Mouse (Mus musculus) hindbrain, postnatal 0 days (tissue): ENCODE results near the gene Bnip3. TPM values are rescaled to one million over a fixed set of nuclear protein-coding genes. Genes with fewer than 3 reads are reported as not detected.

Experiments
- ATAC-seq: fragments of 200-750 bp; cut with Nextera tagmentation; 2 replicates; pipeline ENCODE4 v1.8.0; 2017; ENCODE audit warnings: mild to moderate bottlenecking, moderate TSS enrichment, moderate library complexity
- DNase-seq: peaks from one replicate; pipeline ENCODE4 v3.0.0-alpha.2; 2015; ENCODE audit warnings: low spot score
- H3K27ac ChIP-seq: fragments of 300-500 bp; sonication (generic); 2 replicates; pipeline ENCODE4 v1.5.1; 2014; ENCODE audit warnings: mild to moderate bottlenecking
- H3K27me3 ChIP-seq: fragments of 300-500 bp; sonication (generic); 2 replicates; pipeline ENCODE4 v1.6.1; 2014; ENCODE audit warnings: low read length, mixed read lengths; ENCODE audit not compliant: insufficient read depth
- H3K36me3 ChIP-seq: fragments of 300-500 bp; sonication (generic); 2 replicates; pipeline ENCODE4 v1.6.1; 2014; ENCODE audit warnings: low read length, mixed read lengths; ENCODE audit not compliant: insufficient read depth
- H3K4me1 ChIP-seq: fragments of 300-500 bp; sonication (generic); 2 replicates; pipeline ENCODE4 v1.6.1; 2014; ENCODE audit warnings: antibody characterized with exemption, low read length, mixed read lengths; ENCODE audit not compliant: insufficient read depth
- H3K4me2 ChIP-seq: fragments of 300-500 bp; sonication (generic); 2 replicates; pipeline ENCODE4 v1.6.1; 2014; ENCODE audit warnings: low read depth, mild to moderate bottlenecking, low read length, moderate library complexity, mixed read lengths
- H3K4me3 ChIP-seq: fragments of 300-500 bp; sonication (generic); 2 replicates; pipeline ENCODE4 v1.5.1; 2014; ENCODE audit warnings: low read length
- H3K9ac ChIP-seq: fragments of 300-500 bp; sonication (generic); replicated peaks from 2 replicates; pipeline ENCODE4 v1.6.1; 2014; ENCODE audit warnings: mild to moderate bottlenecking, low read length, moderate library complexity, mixed read lengths
- H3K9me3 ChIP-seq: fragments of 300-500 bp; sonication (generic); 2 replicates; pipeline ENCODE4 v1.6.1; 2016; ENCODE audit warnings: low read length, mixed read lengths
- CTCF ChIP-seq: IDR thresholded peaks from 2 replicates; pipeline ENCODE4 v1.5.1; 2016; ENCODE audit warnings: antibody characterized with exemption, control low read depth, low read depth
- WGBS: fragments of 180-500 bp; shearing (Covaris S2); extraction: QIAGEN DNeasy Blood & Tissue Kit; methylation state at CpG from one replicate; pipeline ENCODE4 v1.1.7; 2014; 5-methylcytosine and 5-hydroxymethylcytosine counted together
- polyA plus RNA-seq: library from polyadenylated mRNA; unstranded; fragments of >200 nt; fragmentation: Nextera tagmentation; extraction: Ambion mirVana; gene quantifications from 2 replicates; pipeline ENCODE4 v1.2.1, GENCODE M21; 2015
- total RNA-seq: library from RNA; depleted of rRNA; stranded (reverse); fragments of >200 nt; gene quantifications from 2 replicates; pipeline ENCODE4 v1.2.3, GENCODE M21; 2014

Bnip3 gene
- total and polyA plus RNA-seq, 2 experiments from 2014 or later = 162 to 170 TPM

- WGBS = 23% methylated on average over 5 of the region's 5 CpGs
- peak overlapping the region; percentile 71 for H3K9ac ChIP-seq
- H3K4me1 ChIP-seq = peaks cover 6% of the 10 kb centered on the region; the same call in 1 of the 2 replicates
- peak overlapping the region; percentile 70 for H3K4me2 ChIP-seq
- TF ChIP-seq CTCF = no peak
- no peak for ATAC-seq
- peak overlapping the region; percentile 63 for H3K4me3 ChIP-seq
- no peaks in the 10 kb centered on the region for H3K36me3 ChIP-seq
- H3K9me3 ChIP-seq = no peaks in the 10 kb centered on the region
- peak overlapping the region; percentile 88 for H3K27ac ChIP-seq
- DNase-seq = peak; percentile 43
- no peaks in the 10 kb centered on the region for H3K27me3 ChIP-seq
Measured at GRCm38 (mm10) chr7:138941571-138941970, 32.3 kb upstream of the Bnip3 start.

DNA sequence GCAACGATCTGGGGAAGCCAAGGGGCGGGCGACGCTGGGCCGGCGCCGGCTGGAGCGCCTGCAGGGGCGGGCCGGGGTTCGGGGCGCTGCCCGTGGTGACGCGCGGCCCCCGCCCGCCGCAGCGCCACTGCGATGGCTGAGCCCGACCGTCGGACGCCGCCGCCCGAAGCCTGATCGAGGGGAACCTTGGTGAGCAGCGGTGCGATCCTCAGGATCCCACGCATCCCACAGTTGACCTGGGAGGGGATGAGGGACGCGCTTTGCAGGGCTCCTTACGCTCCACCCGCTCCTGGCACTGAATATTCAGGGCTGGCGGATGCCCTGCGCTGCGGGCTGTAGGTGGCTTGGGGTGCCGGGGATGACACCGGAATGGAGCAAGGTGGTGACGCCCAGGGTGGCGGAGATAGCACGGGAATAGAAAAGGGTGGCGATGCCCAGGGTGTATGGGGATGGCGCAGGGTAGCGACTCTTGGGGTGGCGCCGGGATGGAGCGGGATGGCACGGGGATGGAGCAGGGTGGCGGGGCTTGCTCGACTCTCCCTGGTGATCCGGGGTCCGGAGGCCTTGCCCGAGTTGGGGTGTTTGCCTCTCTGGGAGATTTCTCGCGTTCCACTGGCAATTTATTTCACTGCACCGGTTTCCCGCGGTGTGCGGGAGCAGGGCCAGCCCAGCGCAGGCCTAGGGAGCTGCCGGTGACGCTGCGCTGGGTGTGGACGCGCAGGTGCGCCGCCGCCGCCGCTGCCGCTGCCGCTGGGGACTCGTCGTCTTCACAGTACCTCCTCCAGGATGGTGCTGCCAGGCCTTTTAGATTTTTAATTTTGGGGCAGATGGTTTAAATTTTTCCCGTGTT, 31.5 kb upstream of the Bnip3 start, which contains the start of gene Jakmip3:
Gene Jakmip3 (plus strand): TSS at position 119 of the 850 bp plus-strand sequence.
- H3K9ac ChIP-seq = peak within 1 kb of the TSS; percentile 71
- ATAC-seq (peak; percentile 81), DNase-seq (peak; percentile 64)
- peak within 1 kb of the TSS; percentile 88 for H3K27ac ChIP-seq
- H3K4me2 ChIP-seq = peak within 1 kb of the TSS; percentile 70
- peaks cover 6% of the 10 kb centered on the region; the same call in 1 of the 2 replicates for H3K4me1 ChIP-seq
- H3K36me3 ChIP-seq = no peaks in the 10 kb centered on the region
- no peak for TF ChIP-seq CTCF
- peak within 1 kb of the TSS; percentile 63 for H3K4me3 ChIP-seq
- H3K9me3 ChIP-seq = no peaks in the 10 kb centered on the region
- no peaks in the 10 kb centered on the region for H3K27me3 ChIP-seq
- WGBS = under 1% methylated on average over 72 of the region's 78 CpGs

DNA sequence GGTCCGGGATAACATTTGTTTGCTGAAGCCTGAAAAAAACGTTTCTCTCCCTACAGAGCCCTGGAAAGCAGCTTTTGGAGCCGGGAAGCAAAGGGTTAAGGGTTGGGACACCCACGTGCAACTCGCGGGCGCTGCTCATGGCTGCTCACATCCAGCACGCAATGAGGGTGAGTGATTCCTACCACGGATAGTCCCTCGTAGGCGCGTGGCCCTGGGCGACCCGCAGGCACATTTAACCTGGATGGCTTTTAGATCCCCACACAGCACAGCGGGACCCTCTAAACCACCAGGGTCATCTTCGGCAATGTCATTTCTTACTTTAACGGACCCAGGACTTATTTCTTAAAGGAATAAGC, 30.9 kb upstream of the Bnip3 start:
- Histone ChIP-seq H3K27ac (peak overlapping the region; percentile 88), H3K9me3 (no peaks in the 10 kb centered on the region), H3K4me1 (peaks cover 6% of the 10 kb centered on the region; the same call in 1 of the 2 replicates), H3K9ac (peak overlapping the region; percentile 71), H3K27me3 (no peaks in the 10 kb centered on the region), H3K4me2 (peak overlapping the region; percentile 70), H3K36me3 (no peaks in the 10 kb centered on the region), H3K4me3 (peak overlapping the region; percentile 63)
- ATAC-seq = peak; percentile 84
- peak; percentile 81 for DNase-seq
- TF ChIP-seq CTCF = no peak
- under 1% methylated on average over 17 of the region's 17 CpGs for WGBS

GRCm38 (mm10) chr7:138938991-138939390, 29.7 kb upstream of the Bnip3 start:
- Histone ChIP-seq H3K36me3 (no peaks in the 10 kb centered on the region), H3K4me2 (no peak overlapping the region), H3K4me3 (no peak overlapping the region), H3K27ac (no peak overlapping the region), H3K9me3 (no peaks in the 10 kb centered on the region), H3K4me1 (peaks cover 6% of the 10 kb centered on the region; the same call in 1 of the 2 replicates), H3K27me3 (no peaks in the 10 kb centered on the region), H3K9ac (no peak overlapping the region)
- DNase-seq = no peak
- 64% methylated on average over 7 of the region's 7 CpGs for WGBS
- ATAC-seq = no peak
- TF ChIP-seq CTCF = no peak

- WGBS = 88% methylated on average over 3 of the region's 3 CpGs
Measured at GRCm38 (mm10) chr7:138934523-138934922, 25.2 kb upstream of the Bnip3 start.

GRCm38 (mm10) chr7:138928456-138928855, 19.1 kb upstream of the Bnip3 start:
- Histone ChIP-seq H3K27ac (no peak overlapping the region), H3K36me3 (no peaks in the 10 kb centered on the region), H3K4me2 (no peak overlapping the region), H3K4me1 (no peaks in the 10 kb centered on the region), H3K9me3 (no peaks in the 10 kb centered on the region), H3K9ac (no peak overlapping the region), H3K4me3 (no peak overlapping the region), H3K27me3 (no peaks in the 10 kb centered on the region)
- TF ChIP-seq CTCF = no peak
- 88% methylated on average over 4 of the region's 4 CpGs for WGBS
- DNase-seq (no peak), ATAC-seq (no peak)

More at GRCm38 (mm10) chr7:138934523-138934922, 25.2 kb upstream of the Bnip3 start:
- Histone ChIP-seq H3K9me3 (no peaks in the 10 kb centered on the region), H3K4me1 (no peaks in the 10 kb centered on the region), H3K36me3 (no peaks in the 10 kb centered on the region), H3K27ac (no peak overlapping the region), H3K27me3 (no peaks in the 10 kb centered on the region), H3K9ac (no peak overlapping the region), H3K4me3 (no peak overlapping the region), H3K4me2 (no peak overlapping the region)
- ATAC-seq (no peak), DNase-seq (no peak)
- TF ChIP-seq CTCF = peak; percentile 15; the same call in 1 of the 2 replicates
